Mouse (Mus musculus) monocyte, adult 5-6 weeks (primary cell): ENCODE results near the gene Eef1a1. TPM values are rescaled to one million over a fixed set of nuclear protein-coding genes. Genes with fewer than 3 reads are reported as not detected.
A peak's percentile ranks its signal among the peaks of the same experiment; 100 is the strongest.
"Not testable (repeated sequence)": the region's sequence is repeated elsewhere in the genome, so short reads cannot be mapped to it uniquely, and the experiment has no call there.

Experiments used
- ATAC-seq: fragments of 153-309, 156-312 bp; replicated peaks from 2 replicates; pipeline ENCODE4 v1.8.0; 2017; ENCODE audit warnings: mild to moderate bottlenecking; ENCODE audit not compliant: low TSS enrichment, insufficient number of reproducible peaks, severe bottlenecking, poor library complexity, low FRiP score
- total RNA-seq: library from RNA; stranded (forward); fragments of 200-1000, 200-491, 200-594 nt; gene quantifications from 3 replicates; pipeline ENCODE4 v1.2.3, GENCODE M21; 2017

Gene Eef1a1
- 6,370 to 7,055 TPM (median 6,774 TPM) in 3 replicates for total RNA-seq

GRCm38 (mm10) chr9:78488890-78489420 lies at the start of gene Eef1a1:
Gene Eef1a1 (minus strand): TSS chr9:78489151.
- peak; percentile 81 for ATAC-seq

- no peak for ATAC-seq
Observed at GRCm38 (mm10) chr9:78538421-78538820, 49.5 kb upstream of the Eef1a1 start.

GRCm38 (mm10) chr9:78537154-78537873 lies 48.4 kb upstream of the Eef1a1 start:
- ATAC-seq, result no peak

DNA sequence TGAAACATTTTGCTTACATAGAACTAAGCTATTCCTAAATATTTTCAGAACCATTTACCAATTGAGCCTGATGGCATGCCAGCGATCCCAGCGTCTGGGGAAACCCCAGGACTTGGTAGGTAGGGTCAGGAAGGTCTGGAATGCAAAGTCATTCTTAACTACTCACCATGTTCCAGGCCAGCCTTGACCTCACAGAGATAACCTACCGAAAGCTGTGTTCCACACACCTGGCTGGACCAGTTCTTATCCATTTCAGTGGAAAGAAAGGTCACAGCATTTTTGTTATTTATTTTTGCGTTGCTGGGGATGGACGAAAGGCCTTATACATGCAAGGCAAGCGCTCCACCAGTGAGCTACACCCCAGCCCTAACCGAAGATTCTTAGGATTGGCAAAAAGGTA lies 45.7 kb upstream of the Eef1a1 start:
- ATAC-seq, result no peak

GRCm38 (mm10) chr9:78533296-78533935 lies 44.5 kb upstream of the Eef1a1 start:
- ATAC-seq, result peak; percentile 89

DNA sequence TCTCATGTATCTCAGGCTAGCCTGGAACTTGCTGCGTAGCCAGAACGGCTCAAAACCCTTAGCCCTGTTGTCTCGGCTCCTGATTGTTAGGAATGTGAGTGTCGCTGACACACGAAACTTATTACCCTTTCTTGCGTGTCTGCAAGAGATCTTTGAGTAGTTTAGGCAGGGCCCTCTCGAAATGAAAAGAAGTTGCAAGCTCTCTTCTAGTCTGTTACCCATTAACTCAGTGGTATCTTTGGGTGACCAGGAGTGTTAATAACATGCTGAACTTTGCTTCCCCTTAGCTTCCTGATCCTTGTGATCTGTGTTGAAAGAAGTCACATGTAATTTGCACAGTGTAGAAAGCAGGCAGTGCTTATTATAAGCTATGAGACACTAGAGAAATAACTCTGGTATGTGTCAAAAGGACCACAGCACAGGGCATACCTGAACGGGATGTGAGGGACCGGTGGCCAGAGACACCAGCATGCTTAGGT lies 43.4 kb upstream of the Eef1a1 start:
- 0 out of 2 replicates have a peak, but pooled peaks have one; percentile 9 for ATAC-seq

GRCm38 (mm10) chr9:78531816-78532215 lies 42.9 kb upstream of the Eef1a1 start:
- no peak for ATAC-seq

- ATAC-seq, result peak; percentile 73
Observed at GRCm38 (mm10) chr9:78527767-78528381, 38.9 kb upstream of the Eef1a1 start.

- peak; percentile 74 for ATAC-seq
Observed at GRCm38 (mm10) chr9:78527301-78527761, 38.4 kb upstream of the Eef1a1 start.

DNA sequence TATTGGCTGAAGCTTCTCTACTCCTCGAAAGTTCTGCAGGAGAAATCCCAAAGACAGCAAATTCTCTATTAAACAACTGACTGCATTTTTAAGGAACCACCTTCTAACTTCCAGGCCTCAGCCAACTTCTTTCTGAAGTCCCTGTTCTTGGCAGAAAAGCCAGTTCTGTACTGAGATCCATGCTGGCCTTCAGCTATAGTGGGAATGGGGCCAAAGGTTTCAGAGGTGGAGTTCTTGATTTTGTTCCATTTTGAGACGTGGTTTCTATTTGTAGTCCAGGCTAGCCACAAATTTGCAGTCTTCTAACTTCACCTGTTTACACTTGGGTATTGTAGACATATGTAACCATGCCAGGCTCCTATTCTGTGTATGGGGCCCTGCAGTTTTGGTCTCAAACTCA lies 37.3 kb upstream of the Eef1a1 start:
- ATAC-seq, result no peak

DNA sequence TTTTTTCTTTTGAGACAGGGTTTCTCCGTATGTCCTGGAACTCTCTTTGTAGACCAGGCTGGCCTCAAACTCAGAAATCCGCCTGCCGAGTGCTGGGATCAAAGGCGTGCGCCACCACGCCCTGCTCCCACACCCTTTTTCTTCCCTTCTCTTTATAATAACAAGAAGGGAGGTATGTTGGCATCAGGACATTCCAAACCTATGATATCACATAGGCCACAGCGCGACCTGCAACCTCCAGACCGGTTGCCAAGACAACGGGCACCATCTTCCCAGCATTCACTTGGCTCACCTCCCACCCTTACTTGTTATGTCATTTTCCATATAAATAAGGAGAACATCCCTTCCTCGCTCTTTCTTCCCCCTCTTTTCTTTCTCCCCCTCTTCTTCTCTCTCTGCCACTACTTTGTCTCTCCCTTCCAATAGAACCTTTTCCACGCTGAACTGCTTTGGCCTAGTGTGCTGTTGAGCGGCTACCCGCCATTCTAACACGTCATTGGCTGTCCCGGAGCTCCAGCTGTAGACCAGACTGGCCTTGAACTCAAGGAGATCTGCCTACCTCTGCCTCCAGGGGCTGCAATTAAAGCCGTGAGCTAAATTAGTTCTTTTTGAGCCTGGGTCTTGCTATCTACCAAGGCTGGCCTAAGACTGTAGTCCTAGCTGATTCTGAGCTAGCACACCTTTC lies 36.6 kb upstream of the Eef1a1 start:
- no peak for ATAC-seq

GRCm38 (mm10) chr9:78521689-78522088 lies 32.7 kb upstream of the Eef1a1 start:
- peak; percentile 55; the same call in 1 of the 2 replicates for ATAC-seq

GRCm38 (mm10) chr9:78520780-78521601 lies 32.0 kb upstream of the Eef1a1 start:
- peak; percentile 52 for ATAC-seq

DNA sequence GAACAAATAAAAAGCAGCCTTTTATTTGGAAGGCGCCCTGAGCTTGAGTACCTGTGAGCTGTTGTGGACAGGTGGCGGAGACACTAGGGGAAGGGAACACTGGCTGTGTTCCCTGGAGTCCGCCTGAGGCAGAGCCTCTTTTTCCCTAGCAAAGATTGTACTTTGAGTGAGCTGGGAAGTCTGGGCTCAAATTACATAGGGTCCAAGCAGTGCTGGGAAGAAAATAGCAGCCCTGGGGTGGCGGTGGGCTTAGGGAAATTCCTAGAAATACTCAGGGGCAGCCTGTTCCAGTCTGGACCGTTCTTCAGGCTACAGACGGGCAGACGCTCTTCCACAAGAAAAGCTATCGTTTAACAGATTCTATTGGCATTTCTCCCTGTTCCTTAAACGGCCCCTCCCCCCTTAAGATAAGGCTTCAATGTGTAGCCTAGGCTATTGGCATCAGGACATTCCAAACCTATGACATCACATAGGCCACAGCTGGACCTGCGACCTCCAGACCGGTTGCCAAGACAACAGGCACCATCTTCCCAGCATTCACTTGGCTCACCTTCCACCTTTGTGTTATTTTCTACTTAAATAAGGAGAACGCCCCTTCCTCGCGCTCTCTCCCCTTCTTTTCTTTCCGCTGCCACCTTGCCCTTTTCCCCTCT lies 31.3 kb upstream of the Eef1a1 start:
- ATAC-seq, result no peak

- not testable (repeated sequence) for ATAC-seq
Observed at GRCm38 (mm10) chr9:78517237-78517636, 28.3 kb upstream of the Eef1a1 start.

DNA sequence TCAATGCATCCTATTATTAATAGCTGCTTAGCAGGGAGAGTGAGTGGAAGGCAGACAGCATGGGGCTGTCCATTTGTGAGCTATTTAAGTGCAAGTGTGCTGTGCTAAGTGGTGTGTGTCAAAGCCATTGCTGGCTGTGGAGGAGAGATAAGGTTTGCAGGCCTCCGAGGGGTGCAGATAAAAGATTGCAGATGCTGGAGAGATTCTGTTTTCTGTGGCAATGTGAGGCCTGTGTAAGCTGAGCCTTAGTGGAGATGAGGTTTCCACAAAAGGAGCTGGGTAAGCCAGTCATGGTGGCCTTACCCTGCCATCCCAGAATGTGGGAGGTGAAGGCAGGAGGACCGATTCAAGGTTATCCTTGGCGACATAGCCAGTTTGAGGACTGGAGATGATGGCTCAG lies 27.2 kb upstream of the Eef1a1 start:
- ATAC-seq, result no peak

GRCm38 (mm10) chr9:78514681-78515080 lies 25.7 kb upstream of the Eef1a1 start:
- ATAC-seq, result no peak
